Mouse (Mus musculus): ENCODE results near the gene Cd37. TPM values are rescaled to one million over a fixed set of nuclear protein-coding genes. Genes with fewer than 3 reads are reported as not detected.
A peak's percentile ranks its signal among the peaks of the same experiment; 100 is the strongest.

Cd37 gene
- polyA plus RNA-seq, 1 experiment from 2014 or later, result 31.8 TPM

GRCm38 (mm10) chr7:45235656-45236180, 3.2 kb downstream of the Cd37 start:
- no peak overlapping the region for H3K27ac ChIP-seq (ENCODE audit: low read depth)
- no peak overlapping the region for H3K9ac ChIP-seq (replicated peaks)
- no peaks in the 10 kb centered on the region for H3K9me3 ChIP-seq (ENCODE audit: low read length)
- H3K36me3 ChIP-seq (replicated peaks; ENCODE audit: insufficient read depth, low read length), result peaks cover 11% of the 10 kb centered on the region
- WGBS (ENCODE audit: insufficient replicate concordance), result 54% methylated on average over 17 of the region's 17 CpGs
- H3K27me3 ChIP-seq (ENCODE audit: insufficient read depth, low read length), result no peaks in the 10 kb centered on the region
- TF ChIP-seq EP300 (IDR thresholded peaks at IDR 0.05; ENCODE audit: low read depth) (no peak), CTCF (IDR thresholded peaks at IDR 0.05; ENCODE audit: low read depth) (no peak)
- DNase-seq (peak; percentile 13), ATAC-seq (no peak)
- H3K4me1 ChIP-seq (ENCODE audit: insufficient read depth), result peaks cover 25% of the 10 kb centered on the region
- H3K4me3 ChIP-seq (ENCODE audit: low read depth, low read length), result no peak overlapping the region
- H3K4me2 ChIP-seq (ENCODE audit: low read depth, low read length), result peak overlapping the region; percentile 53; the same call in 1 of the 2 replicates

GRCm38 (mm10) chr7:45234922-45235571, 3.9 kb downstream of the Cd37 start:
- H3K9me3 ChIP-seq (ENCODE audit: low read length), result no peaks in the 10 kb centered on the region
- peak; percentile 14; the same call in 1 of the 2 replicates for ATAC-seq
- no peak overlapping the region for H3K4me3 ChIP-seq (ENCODE audit: low read depth, low read length)
- no peak for DNase-seq
- peak overlapping the region; percentile 16; the same call in 1 of the 2 replicates for H3K9ac ChIP-seq (replicated peaks)
- peak overlapping the region; percentile 53 for H3K4me2 ChIP-seq (ENCODE audit: low read depth, low read length)
- 42% methylated on average over 21 of the region's 21 CpGs for WGBS (ENCODE audit: insufficient replicate concordance)
- H3K27me3 ChIP-seq (ENCODE audit: insufficient read depth, low read length), result no peaks in the 10 kb centered on the region
- H3K36me3 ChIP-seq (replicated peaks; ENCODE audit: insufficient read depth, low read length), result peaks cover 11% of the 10 kb centered on the region
- no peak overlapping the region for H3K27ac ChIP-seq (ENCODE audit: low read depth)
- peaks cover 22% of the 10 kb centered on the region for H3K4me1 ChIP-seq (ENCODE audit: insufficient read depth)
- no peak for TF ChIP-seq CTCF (IDR thresholded peaks at IDR 0.05; ENCODE audit: low read depth)
- TF ChIP-seq EP300 (IDR thresholded peaks at IDR 0.05; ENCODE audit: low read depth), result no peak

- ATAC-seq, result no peak
- DNase-seq, result peak; percentile 18
Measured at GRCm38 (mm10) chr7:45234333-45234841, 4.5 kb downstream of the Cd37 start.

GRCm38 (mm10) chr7:45233580-45234332, 5.2 kb downstream of the Cd37 start:
- Histone ChIP-seq H3K36me3 (replicated peaks; ENCODE audit: insufficient read depth, low read length) (peaks cover 11% of the 10 kb centered on the region), H3K9ac (replicated peaks) (no peak overlapping the region), H3K9me3 (ENCODE audit: low read length) (no peaks in the 10 kb centered on the region), H3K4me2 (ENCODE audit: low read depth, low read length) (peak overlapping the region; percentile 33; the same call in 1 of the 2 replicates), H3K4me3 (ENCODE audit: low read depth, low read length) (no peak overlapping the region), H3K27ac (ENCODE audit: low read depth) (no peak overlapping the region), H3K27me3 (ENCODE audit: insufficient read depth, low read length) (no peaks in the 10 kb centered on the region), H3K4me1 (ENCODE audit: insufficient read depth) (peaks cover 22% of the 10 kb centered on the region)
- peak; percentile 17; the same call in 1 of the 2 replicates for ATAC-seq
- TF ChIP-seq CTCF (IDR thresholded peaks at IDR 0.05; ENCODE audit: low read depth) (no peak), EP300 (IDR thresholded peaks at IDR 0.05; ENCODE audit: low read depth) (no peak)
- 49% methylated on average over 18 of the region's 20 CpGs for WGBS (ENCODE audit: insufficient replicate concordance)
- DNase-seq, result peak; percentile 16

More at GRCm38 (mm10) chr7:45234333-45234841, 4.5 kb downstream of the Cd37 start:
- Histone ChIP-seq H3K4me1 (ENCODE audit: insufficient read depth) (peaks cover 22% of the 10 kb centered on the region), H3K36me3 (replicated peaks; ENCODE audit: insufficient read depth, low read length) (peaks cover 11% of the 10 kb centered on the region), H3K4me3 (ENCODE audit: low read depth, low read length) (no peak overlapping the region), H3K4me2 (ENCODE audit: low read depth, low read length) (peak overlapping the region; percentile 53), H3K9me3 (ENCODE audit: low read length) (no peaks in the 10 kb centered on the region), H3K27ac (ENCODE audit: low read depth) (no peak overlapping the region), H3K27me3 (ENCODE audit: insufficient read depth, low read length) (no peaks in the 10 kb centered on the region), H3K9ac (replicated peaks) (peak overlapping the region; percentile 16; the same call in 1 of the 2 replicates)
- WGBS (ENCODE audit: insufficient replicate concordance), result 49% methylated on average over 29 of the region's 29 CpGs
- TF ChIP-seq EP300 (IDR thresholded peaks at IDR 0.05; ENCODE audit: low read depth) (no peak), CTCF (IDR thresholded peaks at IDR 0.05; ENCODE audit: low read depth) (no peak)

- H3K4me2 ChIP-seq (ENCODE audit: low read depth, low read length), result no peak overlapping the region
- DNase-seq (peak; percentile 10), ATAC-seq (no peak)
- no peaks in the 10 kb centered on the region for H3K9me3 ChIP-seq (ENCODE audit: low read length)
- H3K27ac ChIP-seq (ENCODE audit: low read depth), result no peak overlapping the region
- H3K4me3 ChIP-seq (ENCODE audit: low read depth, low read length), result no peak overlapping the region
- H3K4me1 ChIP-seq (ENCODE audit: insufficient read depth), result peaks cover 19% of the 10 kb centered on the region
- H3K27me3 ChIP-seq (ENCODE audit: insufficient read depth, low read length), result no peaks in the 10 kb centered on the region
- no peak for TF ChIP-seq EP300 (IDR thresholded peaks at IDR 0.05; ENCODE audit: low read depth)
- TF ChIP-seq CTCF (IDR thresholded peaks at IDR 0.05; ENCODE audit: low read depth), result no peak
- peaks cover 11% of the 10 kb centered on the region for H3K36me3 ChIP-seq (replicated peaks; ENCODE audit: insufficient read depth, low read length)
- no peak overlapping the region for H3K9ac ChIP-seq (replicated peaks)
- WGBS (ENCODE audit: insufficient replicate concordance), result 65% methylated on average over 13 of the region's 13 CpGs
Measured at GRCm38 (mm10) chr7:45232716-45233465, 6.0 kb downstream of the Cd37 start.
